Mouse (Mus musculus): ENCODE measurements around the gene Nr3c2. TPM values are rescaled to one million over a fixed set of nuclear protein-coding genes. Genes with fewer than 3 reads are reported as not detected.

Gene Nr3c2
- total and polyA plus RNA-seq, 3 experiments = 0.12 to 0.30 TPM; not detected in 1

GRCm38 (mm10) chr8:77232411-77232810 lies 333.2 kb downstream of the Nr3c2 start:
- dilution Hi-C loops (cut with MboI; ENCODE audit: extremely low pct_ligation_motif_present, extremely low pct_unique_long_range_greater_than_20kb, low sequenced_read_pairs) = no loop called here
- Histone ChIP-seq H3K4me2 (ENCODE audit: insufficient read depth, low read depth, poor library complexity, severe bottlenecking) (no peak overlapping the region), H3K9ac (ENCODE audit: insufficient read depth, low read depth) (no peak overlapping the region), H3K9me3 (replicated peaks; ENCODE audit: low read length) (no peaks in the 10 kb centered on the region), H3K27me3 (replicated peaks) (no peaks in the 10 kb centered on the region), H3K36me3 (replicated peaks in 1 of 2; ENCODE audit: control insufficient read depth in 1 of 2, insufficient read depth in 1 of 2, low read length in 1 of 2) (no peaks in the 10 kb centered on the region), H3K4me1 (ENCODE audit: control insufficient read depth in 1 of 2, insufficient read depth in 2 of 2) (no peaks in the 10 kb centered on the region), H3K4me3 (replicated peaks in 1 of 3; ENCODE audit: low read depth in 2 of 3, low read length in 2 of 3, poor library complexity in 1 of 3) (no peak overlapping the region), H3K79me2 (replicated peaks; ENCODE audit: control insufficient read depth, extremely low read depth, insufficient read depth, poor library complexity, severe bottlenecking) (no peaks in the 10 kb centered on the region), H3K27ac (ENCODE audit: insufficient read depth, low read depth) (no peak overlapping the region)
- no peak for DNase-seq (ENCODE audit: extremely low read depth)
- TF ChIP-seq CTCF (conservative IDR thresholded peaks at IDR 0.05 in 1 of 2, IDR thresholded peaks at IDR 0.05 in 1 of 2; ENCODE audit: low read depth in 2 of 2, low read length in 2 of 2) (no peak), NELFE (IDR thresholded peaks at IDR 0.05; ENCODE audit: low read depth, low read length) (no peak), POLR2AphosphoS2 (IDR thresholded peaks at IDR 0.05; ENCODE audit: low read depth, low read length) (no peak), BHLHE40 (IDR thresholded peaks at IDR 0.05; ENCODE audit: low read depth, low read length) (no peak), MAFK (IDR thresholded peaks at IDR 0.05; ENCODE audit: insufficient replicate concordance, low read length) (no peak), JUN (IDR thresholded peaks at IDR 0.05; ENCODE audit: insufficient read depth, low read depth, low read length) (no peak), TCF12 (IDR thresholded peaks at IDR 0.05; ENCODE audit: low read depth, low read length) (no peak), ZC3H11A (IDR thresholded peaks at IDR 0.05; ENCODE audit: low read depth, low read length) (no peak), ZMIZ1 (IDR thresholded peaks at IDR 0.05; ENCODE audit: low read depth, low read length) (no peak)
- in situ Hi-C loops (cut with MboI; ENCODE audit: low pct_ligation_motif_present, low pct_unique_long_range_greater_than_20kb, low sequenced_read_pairs) = no loop called here

- peaks cover 5 to 6% of the 10 kb centered on the region in 2 experiments; a peak in 2 of 4 replicates for H3K4me1 ChIP-seq (ENCODE audit: control insufficient read depth in 1 of 2, insufficient read depth in 2 of 2)
- in situ Hi-C loops (cut with MboI; ENCODE audit: low pct_ligation_motif_present, low pct_unique_long_range_greater_than_20kb, low sequenced_read_pairs) (no loop called here), dilution Hi-C loops (cut with MboI; ENCODE audit: extremely low pct_ligation_motif_present, extremely low pct_unique_long_range_greater_than_20kb, low sequenced_read_pairs) (no loop called here)
- no peaks in the 10 kb centered on the region for H3K79me2 ChIP-seq (replicated peaks; ENCODE audit: control insufficient read depth, extremely low read depth, insufficient read depth, poor library complexity, severe bottlenecking)
- H3K36me3 ChIP-seq (replicated peaks in 1 of 2; ENCODE audit: control insufficient read depth in 1 of 2, insufficient read depth in 1 of 2, low read length in 1 of 2) = no peaks in the 10 kb centered on the region
- H3K9ac ChIP-seq (ENCODE audit: insufficient read depth, low read depth) = no peak overlapping the region
- no peaks in the 10 kb centered on the region for H3K27me3 ChIP-seq (replicated peaks)
- no peak for DNase-seq (ENCODE audit: extremely low read depth)
- H3K9me3 ChIP-seq (replicated peaks; ENCODE audit: low read length) = no peaks in the 10 kb centered on the region
- TF ChIP-seq E2F4 (IDR thresholded peaks at IDR 0.05; ENCODE audit: insufficient replicate concordance, low read depth, low read length) (no peak), BHLHE40 (IDR thresholded peaks at IDR 0.05; ENCODE audit: low read depth, low read length) (no peak), SIN3A (IDR thresholded peaks at IDR 0.05; ENCODE audit: low read length) (no peak), USF1 (IDR thresholded peaks at IDR 0.05; ENCODE audit: low read depth, low read length) (no peak), SMC3 (IDR thresholded peaks at IDR 0.05; ENCODE audit: low read depth, low read length) (no peak), ZC3H11A (IDR thresholded peaks at IDR 0.05; ENCODE audit: low read depth, low read length) (no peak), IRF4 (IDR thresholded peaks at IDR 0.05; ENCODE audit: low read depth, low read length) (no peak)
- no peak overlapping the region for H3K4me3 ChIP-seq (replicated peaks in 1 of 3; ENCODE audit: low read depth in 2 of 3, low read length in 2 of 3, poor library complexity in 1 of 3)
- no peak overlapping the region for H3K27ac ChIP-seq (ENCODE audit: insufficient read depth, low read depth)
- H3K4me2 ChIP-seq (ENCODE audit: insufficient read depth, low read depth, poor library complexity, severe bottlenecking) = no peak overlapping the region
These were observed 337.5 kb downstream of the Nr3c2 start for GRCm38 (mm10) chr8:77236701-77237100.

DNA sequence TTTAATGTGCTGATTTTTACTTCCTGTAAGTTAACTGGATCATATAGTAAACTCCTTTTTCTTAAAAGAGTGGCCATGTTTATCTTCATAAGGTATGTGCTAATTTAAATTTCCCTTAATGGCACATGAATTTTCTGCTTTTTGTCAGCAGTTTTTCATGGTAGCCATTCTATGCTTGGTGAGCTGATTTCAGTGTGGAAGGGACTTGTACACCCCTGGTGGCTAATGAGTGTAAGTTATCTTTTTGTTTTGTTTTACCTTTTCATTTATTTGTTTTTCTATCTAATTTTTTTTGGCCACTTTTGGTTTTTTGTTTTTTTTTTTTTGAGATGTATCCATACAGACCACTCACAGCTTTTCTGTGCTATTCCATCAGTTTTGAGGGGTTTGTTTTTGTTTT lies 340.2 kb downstream of the Nr3c2 start:
- in situ Hi-C loops (cut with MboI; ENCODE audit: low pct_ligation_motif_present, low pct_unique_long_range_greater_than_20kb, low sequenced_read_pairs) (no loop called here), dilution Hi-C loops (cut with MboI; ENCODE audit: extremely low pct_ligation_motif_present, extremely low pct_unique_long_range_greater_than_20kb, low sequenced_read_pairs) (no loop called here)
- Histone ChIP-seq H3K9ac (ENCODE audit: insufficient read depth, low read depth) (no peak overlapping the region), H3K4me3 (replicated peaks in 1 of 3; ENCODE audit: low read depth in 2 of 3, low read length in 2 of 3, poor library complexity in 1 of 3) (no peak overlapping the region), H3K27me3 (replicated peaks) (no peaks in the 10 kb centered on the region), H3K9me3 (replicated peaks; ENCODE audit: low read length) (no peaks in the 10 kb centered on the region), H3K4me2 (ENCODE audit: insufficient read depth, low read depth, poor library complexity, severe bottlenecking) (no peak overlapping the region), H3K4me1 (ENCODE audit: control insufficient read depth in 1 of 2, insufficient read depth in 2 of 2) (peaks cover 5 to 6% of the 10 kb centered on the region in 2 experiments; a peak in 2 of 4 replicates), H3K27ac (ENCODE audit: insufficient read depth, low read depth) (no peak overlapping the region), H3K79me2 (replicated peaks; ENCODE audit: control insufficient read depth, extremely low read depth, insufficient read depth, poor library complexity, severe bottlenecking) (no peaks in the 10 kb centered on the region), H3K36me3 (replicated peaks in 1 of 2; ENCODE audit: control insufficient read depth in 1 of 2, insufficient read depth in 1 of 2, low read length in 1 of 2) (no peaks in the 10 kb centered on the region)
- TF ChIP-seq ZMIZ1 (IDR thresholded peaks at IDR 0.05; ENCODE audit: low read depth, low read length) = no peak
- no peak for TF ChIP-seq JUND (conservative IDR thresholded peaks at IDR 0.05; ENCODE audit: low read depth, low read length)
- TF ChIP-seq RAD21 (IDR thresholded peaks at IDR 0.05; ENCODE audit: low read depth, low read length) = peak; percentile 41
- peak in 1 of 2 experiments; percentile 47; a peak in 3 of 4 replicates for TF ChIP-seq CTCF (conservative IDR thresholded peaks at IDR 0.05 in 1 of 2, IDR thresholded peaks at IDR 0.05 in 1 of 2; ENCODE audit: low read depth in 2 of 2, low read length in 2 of 2)
- no peak for TF ChIP-seq CHD2 (IDR thresholded peaks at IDR 0.05; ENCODE audit: low read length)
- TF ChIP-seq ZC3H11A (IDR thresholded peaks at IDR 0.05; ENCODE audit: low read depth, low read length) = no peak
- TF ChIP-seq SIN3A (IDR thresholded peaks at IDR 0.05; ENCODE audit: low read length) = no peak
- DNase-seq (ENCODE audit: extremely low read depth) = no peak

All from CH12.LX (cell line).